Mouse (Mus musculus) hindbrain, embryonic 12.5 days (tissue): ENCODE measurements around the gene 4933428G20Rik. TPM values are rescaled to one million over a fixed set of nuclear protein-coding genes. Genes with fewer than 3 reads are reported as not detected.
A peak's percentile ranks its signal among the peaks of the same experiment; 100 is the strongest.

Source experiments
- ATAC-seq: fragments of 200-750 bp; cut with Nextera tagmentation; 2 replicates; pipeline ENCODE4 v1.8.0; 2017; ENCODE audit warnings: moderate TSS enrichment; ENCODE audit not compliant: low FRiP score
- H3K27ac ChIP-seq: fragments of 300-500 bp; sonication (generic); 2 replicates; pipeline ENCODE4 v1.5.1; 2016; ENCODE audit warnings: mild to moderate bottlenecking
- H3K27me3 ChIP-seq: fragments of 300-500 bp; sonication (generic); 2 replicates; pipeline ENCODE4 v1.6.1; 2016; ENCODE audit warnings: mild to moderate bottlenecking
- H3K36me3 ChIP-seq: fragments of 300-500 bp; sonication (generic); 2 replicates; pipeline ENCODE4 v1.6.1; 2016; ENCODE audit warnings: mild to moderate bottlenecking
- H3K4me1 ChIP-seq: fragments of 300-500 bp; sonication (generic); 2 replicates; pipeline ENCODE4 v1.6.1; 2016
- H3K4me2 ChIP-seq: fragments of 300-500 bp; sonication (generic); replicated peaks from 2 replicates; pipeline ENCODE4 v1.6.1; 2016; ENCODE audit warnings: mild to moderate bottlenecking
- H3K4me3 ChIP-seq: fragments of 300-500 bp; sonication (generic); 2 replicates; pipeline ENCODE4 v1.5.1; 2016; ENCODE audit warnings: mild to moderate bottlenecking
- H3K9ac ChIP-seq: fragments of 300-500 bp; sonication (generic); 2 replicates; pipeline ENCODE4 v1.6.1; 2016; ENCODE audit warnings: mild to moderate bottlenecking, moderate library complexity
- H3K9me3 ChIP-seq: fragments of 300-500 bp; sonication (generic); replicated peaks from 2 replicates; pipeline ENCODE4 v1.6.1; 2016; ENCODE audit warnings: mild to moderate bottlenecking
- WGBS: fragments of 180-500 bp; shearing (Covaris S2); methylation state at CpG from one replicate; pipeline ENCODE4 v1.1.7; 2016; 5-methylcytosine and 5-hydroxymethylcytosine counted together
- polyA plus RNA-seq: library from polyadenylated mRNA; unstranded; fragments of >200 nt; fragmentation: Nextera tagmentation; extraction: Ambion mirVana; gene quantifications from 2 replicates; pipeline ENCODE4 v1.2.1, GENCODE M21; 2016

Gene 4933428G20Rik
- polyA plus RNA-seq, 1 experiment from 2014 or later: 0.94 TPM

DNA sequence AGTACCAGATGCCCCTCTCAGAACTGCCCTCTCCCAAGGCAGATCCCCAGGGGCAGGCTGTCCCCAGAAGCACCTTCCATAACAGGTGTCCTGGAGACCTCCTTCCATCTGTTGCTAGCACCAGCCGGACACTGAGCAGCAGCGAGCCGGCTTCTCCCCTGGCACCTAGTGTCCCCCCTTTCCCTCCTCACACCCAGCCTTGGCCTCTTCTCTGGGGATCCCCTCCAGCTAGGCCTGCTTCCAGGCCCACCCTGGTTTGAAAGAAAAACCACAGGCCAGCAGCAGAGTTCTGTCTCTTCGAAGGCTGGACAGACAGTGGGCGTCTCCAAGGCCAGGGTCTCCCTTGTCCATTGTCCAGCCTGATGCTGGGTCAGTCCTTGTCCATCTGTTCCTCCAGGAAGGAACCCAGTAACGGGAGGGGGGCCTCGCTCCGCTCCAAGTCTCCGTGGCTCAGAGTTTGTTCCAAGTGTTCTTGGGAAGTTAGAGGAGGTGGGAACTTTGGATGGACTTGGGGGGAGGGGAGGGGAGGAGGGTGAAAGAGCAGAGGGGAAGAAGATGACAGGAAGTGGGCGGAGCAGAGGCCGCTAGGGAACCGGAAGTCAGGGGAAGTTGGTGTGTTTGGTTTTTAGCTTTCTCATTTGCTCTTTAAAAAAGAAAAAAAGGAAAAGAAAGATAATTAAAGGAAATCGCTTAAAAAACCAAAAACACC lies 11.7 kb upstream of the 4933428G20Rik start:
- H3K27ac ChIP-seq: no peak overlapping the region
- peaks cover 21% of the 10 kb centered on the region for H3K36me3 ChIP-seq
- 39% methylated on average over 13 of the region's 13 CpGs for WGBS
- peak overlapping the region; percentile 15; the same call in 1 of the 2 replicates for H3K4me2 ChIP-seq
- 0 out of 2 replicates have a peak overlapping the region, but pooled peaks have one; percentile 15 for H3K9ac ChIP-seq
- no peaks in the 10 kb centered on the region; the same call in 1 of the 2 replicates for H3K27me3 ChIP-seq
- H3K4me1 ChIP-seq: peaks cover 28% of the 10 kb centered on the region
- no peaks in the 10 kb centered on the region for H3K9me3 ChIP-seq
- ATAC-seq: peak; percentile 35; the same call in 1 of the 2 replicates
- H3K4me3 ChIP-seq: no peak overlapping the region

DNA sequence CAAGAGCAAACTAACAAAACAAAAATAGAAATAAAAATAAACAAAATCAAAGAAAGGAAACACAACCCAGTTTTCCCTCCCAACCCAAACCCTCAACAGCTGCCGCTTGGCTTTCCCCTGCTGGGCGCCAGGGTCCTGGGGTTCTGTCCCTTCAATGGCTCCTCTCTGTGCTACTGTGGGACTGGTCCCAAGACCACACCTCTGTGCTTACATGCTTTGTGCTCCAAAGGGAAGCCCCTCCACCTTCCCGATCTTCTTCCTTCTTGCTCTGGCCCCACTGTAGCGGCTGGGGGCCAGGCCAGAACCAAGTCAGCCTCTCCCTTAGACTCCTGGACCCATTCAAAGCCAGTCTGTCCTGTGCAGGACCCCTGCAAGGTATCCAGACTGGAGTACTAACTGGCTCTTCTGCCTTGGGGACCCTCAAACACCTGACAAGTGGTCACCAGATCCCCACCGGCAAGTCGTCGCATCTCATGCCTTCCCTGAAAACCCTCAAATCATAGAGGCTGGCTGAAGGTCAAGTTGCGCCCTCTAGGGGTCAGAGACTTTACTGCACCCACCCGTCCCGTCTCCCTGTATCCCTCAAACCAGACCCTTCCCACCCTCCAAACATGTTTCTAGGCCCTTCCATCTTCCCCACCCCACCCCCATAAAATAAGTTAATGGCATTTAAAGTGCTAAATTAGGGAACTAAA lies 11.0 kb upstream of the 4933428G20Rik start:
- Histone ChIP-seq H3K9me3 (no peaks in the 10 kb centered on the region), H3K4me1 (peaks cover 28% of the 10 kb centered on the region), H3K27me3 (no peaks in the 10 kb centered on the region; the same call in 1 of the 2 replicates), H3K27ac (no peak overlapping the region), H3K4me3 (no peak overlapping the region), H3K4me2 (no peak overlapping the region), H3K9ac (no peak overlapping the region), H3K36me3 (peaks cover 19% of the 10 kb centered on the region)
- WGBS: 16% methylated on average over 10 of the region's 10 CpGs
- ATAC-seq: peak; percentile 47; the same call in 1 of the 2 replicates

DNA sequence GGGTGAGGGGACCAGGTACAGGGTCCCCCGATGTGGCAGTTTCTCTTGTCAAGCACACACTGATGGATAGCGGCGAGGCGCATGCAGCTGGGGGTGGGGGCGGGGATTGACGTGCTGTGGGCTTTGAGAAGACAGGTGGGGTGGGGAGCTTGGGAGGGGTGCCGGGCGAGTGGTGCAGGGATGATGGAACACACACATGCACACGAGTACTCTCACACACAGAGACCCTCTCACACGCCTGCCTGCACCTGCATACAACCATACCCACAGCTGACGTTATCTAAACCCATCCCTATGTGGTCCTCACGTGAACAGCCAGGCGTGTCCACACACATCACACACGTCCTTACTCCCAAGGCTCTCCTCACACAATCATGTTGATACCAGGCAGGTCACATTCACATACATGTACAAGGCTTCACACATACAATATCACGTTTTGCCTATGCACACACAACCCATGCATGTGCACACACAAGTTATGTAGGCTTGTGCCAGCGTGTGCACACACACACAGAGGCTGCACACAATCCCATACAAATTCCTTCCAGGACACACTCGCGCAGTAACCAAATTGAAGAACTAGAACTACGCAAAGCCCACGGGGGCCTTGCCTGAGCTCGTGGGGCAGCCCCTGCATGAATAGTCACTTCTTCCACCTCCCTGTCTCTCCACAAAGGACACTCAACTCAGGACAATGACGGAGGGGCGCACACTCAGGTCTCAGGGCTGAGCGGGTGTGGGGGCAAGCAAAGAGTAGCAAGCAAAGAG lies 9.8 kb upstream of the 4933428G20Rik start:
- H3K27ac ChIP-seq: no peak overlapping the region
- no peak overlapping the region for H3K9ac ChIP-seq

DNA sequence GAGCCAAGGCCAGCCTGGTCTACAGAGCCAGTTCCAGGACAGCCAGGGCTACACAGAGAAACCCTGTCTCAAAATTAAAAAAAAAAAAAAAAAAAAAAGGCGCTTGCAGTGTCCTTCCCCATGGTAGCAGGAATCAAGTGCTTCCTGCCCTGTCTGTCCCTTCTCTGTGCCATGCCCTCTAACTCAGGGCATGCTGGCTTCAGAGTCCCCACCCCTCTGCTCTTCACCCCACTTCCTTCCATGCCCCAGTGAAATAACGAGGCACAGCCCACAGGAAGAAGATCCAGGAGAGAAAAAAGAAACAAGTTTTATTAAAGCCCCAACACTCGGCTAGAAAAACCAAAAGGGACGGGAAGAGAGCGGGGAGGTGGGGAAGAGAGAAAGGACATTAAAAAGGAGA lies 8.9 kb upstream of the 4933428G20Rik start:
- WGBS: 63% methylated on average over 5 of the region's 5 CpGs
- no peak for ATAC-seq
- no peak overlapping the region for H3K27ac ChIP-seq
- H3K4me2 ChIP-seq: no peak overlapping the region
- no peak overlapping the region for H3K4me3 ChIP-seq
- H3K9ac ChIP-seq: no peak overlapping the region
- 0 out of 2 replicates have a peak, but pooled peaks cover 2% of the 10 kb centered on the region for H3K36me3 ChIP-seq
- peaks cover 28% of the 10 kb centered on the region for H3K4me1 ChIP-seq
- no peaks in the 10 kb centered on the region for H3K9me3 ChIP-seq
- no peaks in the 10 kb centered on the region; the same call in 1 of the 2 replicates for H3K27me3 ChIP-seq

More for the DNA sequence above, 9.8 kb upstream of the 4933428G20Rik start:
- WGBS: 54% methylated on average over 24 of the region's 24 CpGs
- H3K4me1 ChIP-seq: peaks cover 28% of the 10 kb centered on the region
- ATAC-seq: peak; percentile 33; the same call in 1 of the 2 replicates
- H3K27me3 ChIP-seq: no peaks in the 10 kb centered on the region; the same call in 1 of the 2 replicates
- no peak overlapping the region for H3K4me3 ChIP-seq
- H3K4me2 ChIP-seq: no peak overlapping the region
- no peaks in the 10 kb centered on the region for H3K9me3 ChIP-seq
- peaks cover 7% of the 10 kb centered on the region for H3K36me3 ChIP-seq

DNA sequence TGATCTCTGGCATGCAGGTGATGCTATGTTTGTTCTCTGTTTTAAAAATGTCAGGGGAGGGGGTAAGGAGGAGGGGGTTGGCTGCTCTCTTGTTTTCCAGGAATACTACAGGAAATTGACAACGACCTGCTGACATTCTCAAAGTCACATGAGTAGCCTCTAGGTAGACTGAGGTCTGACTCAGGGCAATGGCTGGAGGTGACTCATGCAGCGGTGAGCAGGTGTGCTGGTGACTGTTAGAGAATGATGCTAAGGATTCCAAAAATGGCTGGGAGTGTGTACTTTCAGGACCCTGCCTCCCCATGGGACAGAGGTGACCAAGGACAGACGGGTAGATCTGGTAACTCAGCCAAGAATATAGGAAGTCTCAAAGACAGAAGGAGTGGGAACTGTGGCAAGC lies 8.1 kb upstream of the 4933428G20Rik start:
- 83% methylated on average over 3 of the region's 3 CpGs for WGBS
- H3K4me3 ChIP-seq: no peak overlapping the region
- no peak for ATAC-seq

DNA sequence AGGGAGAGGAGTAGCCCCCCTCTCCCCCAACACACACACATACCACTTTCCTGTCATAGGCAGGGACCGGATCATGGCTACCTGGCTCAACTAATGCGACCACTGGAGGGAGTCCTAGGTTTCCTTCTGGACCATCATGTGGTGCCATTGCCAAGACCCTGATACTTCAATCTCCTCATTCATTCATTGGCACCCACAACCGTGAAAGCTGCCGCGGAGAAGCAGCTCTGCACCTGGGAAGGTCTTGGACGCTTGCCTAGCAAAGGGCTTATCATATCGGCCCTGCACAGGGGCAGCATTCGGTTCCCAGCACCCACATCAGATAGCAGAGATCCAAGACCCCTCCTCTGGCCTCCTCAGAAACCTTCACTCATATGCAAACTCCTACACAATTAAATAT lies 6.2 kb upstream of the 4933428G20Rik start:
- H3K4me2 ChIP-seq: no peak overlapping the region
- H3K9me3 ChIP-seq: no peaks in the 10 kb centered on the region
- no peak overlapping the region for H3K9ac ChIP-seq
- ATAC-seq: no peak
- peaks cover 15% of the 10 kb centered on the region for H3K27me3 ChIP-seq
- H3K4me1 ChIP-seq: peaks cover 18% of the 10 kb centered on the region
- H3K27ac ChIP-seq: no peak overlapping the region
- H3K4me3 ChIP-seq: no peak overlapping the region
- H3K36me3 ChIP-seq: no peaks in the 10 kb centered on the region
- 55% methylated on average over 8 of the region's 8 CpGs for WGBS

More for the DNA sequence above, 8.1 kb upstream of the 4933428G20Rik start:
- H3K36me3 ChIP-seq: 0 out of 2 replicates have a peak, but pooled peaks cover 2% of the 10 kb centered on the region
- no peaks in the 10 kb centered on the region for H3K9me3 ChIP-seq
- peaks cover 28% of the 10 kb centered on the region for H3K4me1 ChIP-seq
- H3K27me3 ChIP-seq: no peaks in the 10 kb centered on the region; the same call in 1 of the 2 replicates
- H3K27ac ChIP-seq: no peak overlapping the region
- no peak overlapping the region for H3K4me2 ChIP-seq
- H3K9ac ChIP-seq: no peak overlapping the region

DNA sequence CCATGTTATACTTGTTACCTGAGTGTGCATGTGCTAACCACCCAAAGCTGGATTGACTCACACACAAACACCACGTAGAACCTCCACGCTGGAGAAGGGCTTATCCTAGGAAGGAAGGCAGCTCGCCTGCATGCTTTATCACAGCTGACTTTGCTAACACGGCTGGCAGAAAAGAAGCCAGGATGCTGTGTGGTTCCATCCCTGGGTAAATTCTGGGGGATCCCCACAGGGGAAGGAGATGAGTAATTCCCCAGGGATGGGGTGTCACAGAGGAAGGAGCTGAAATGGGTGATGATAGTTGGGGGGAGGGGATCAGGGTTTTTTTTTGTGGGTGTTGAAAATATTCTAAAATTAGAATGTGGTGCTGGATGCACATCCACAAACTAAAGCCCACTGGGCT lies 5.6 kb upstream of the 4933428G20Rik start:
- no peak overlapping the region for H3K4me2 ChIP-seq
- peaks cover 18% of the 10 kb centered on the region for H3K4me1 ChIP-seq
- WGBS: 80% methylated on average over 4 of the region's 4 CpGs
- no peaks in the 10 kb centered on the region for H3K9me3 ChIP-seq
- H3K4me3 ChIP-seq: no peak overlapping the region
- no peak overlapping the region for H3K27ac ChIP-seq
- no peaks in the 10 kb centered on the region for H3K36me3 ChIP-seq
- H3K9ac ChIP-seq: no peak overlapping the region
- no peak for ATAC-seq
- peaks cover 21% of the 10 kb centered on the region for H3K27me3 ChIP-seq

DNA sequence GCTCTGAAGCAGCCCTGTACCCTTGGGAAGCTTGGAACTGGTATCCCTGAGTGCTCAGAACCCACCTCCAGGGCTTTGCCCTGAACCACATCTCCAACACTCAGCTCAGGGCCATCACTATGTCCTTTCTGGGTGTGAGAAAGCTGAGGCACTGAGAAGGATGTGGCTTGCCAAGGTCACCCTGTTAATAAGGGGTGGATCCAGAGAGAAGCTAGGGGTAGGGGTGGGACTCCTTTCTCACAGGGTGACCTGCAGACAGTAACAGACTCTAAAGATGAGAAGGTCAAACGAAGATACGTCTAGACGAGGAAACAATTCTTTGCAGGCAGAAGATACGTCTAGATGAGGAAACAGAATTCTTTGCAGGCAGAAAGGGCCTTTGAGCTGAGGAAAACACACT lies 2.7 kb upstream of the 4933428G20Rik start:
- WGBS: 79% methylated on average over 4 of the region's 4 CpGs
- Histone ChIP-seq H3K4me3 (no peak overlapping the region), H3K9me3 (no peaks in the 10 kb centered on the region), H3K9ac (no peak overlapping the region), H3K4me1 (peaks cover 18% of the 10 kb centered on the region), H3K27me3 (peaks cover 50% of the 10 kb centered on the region), H3K4me2 (no peak overlapping the region), H3K36me3 (peaks cover 2% of the 10 kb centered on the region; the same call in 1 of the 2 replicates), H3K27ac (no peak overlapping the region)
- ATAC-seq: no peak

DNA sequence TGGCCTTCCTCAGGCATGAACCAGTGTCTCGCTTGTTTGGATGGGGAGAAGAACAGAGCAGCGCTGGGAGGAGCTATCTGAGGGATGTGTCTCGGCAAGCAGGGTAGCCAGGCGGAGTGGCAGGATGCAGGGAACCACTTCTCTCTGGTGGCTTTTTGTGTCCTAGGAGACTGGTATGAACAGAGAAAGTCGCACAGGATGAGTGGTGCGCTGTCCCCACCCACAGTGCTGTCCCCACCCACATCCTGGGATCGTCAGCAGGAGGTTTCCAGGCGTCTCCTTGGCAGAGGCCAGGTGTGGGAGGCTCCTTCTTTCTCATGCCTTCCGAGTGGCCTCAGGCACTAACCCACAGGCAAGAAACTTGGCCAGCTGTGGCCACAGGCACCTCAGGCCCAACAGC lies 2.2 kb upstream of the 4933428G20Rik start:
- no peak for ATAC-seq
- H3K4me1 ChIP-seq: peaks cover 18% of the 10 kb centered on the region
- H3K9me3 ChIP-seq: no peaks in the 10 kb centered on the region
- H3K4me2 ChIP-seq: no peak overlapping the region
- peaks cover 55% of the 10 kb centered on the region for H3K27me3 ChIP-seq
- WGBS: 38% methylated on average over 9 of the region's 9 CpGs
- H3K36me3 ChIP-seq: peaks cover 6% of the 10 kb centered on the region
- no peak overlapping the region for H3K4me3 ChIP-seq
- H3K9ac ChIP-seq: no peak overlapping the region
- no peak overlapping the region for H3K27ac ChIP-seq

DNA sequence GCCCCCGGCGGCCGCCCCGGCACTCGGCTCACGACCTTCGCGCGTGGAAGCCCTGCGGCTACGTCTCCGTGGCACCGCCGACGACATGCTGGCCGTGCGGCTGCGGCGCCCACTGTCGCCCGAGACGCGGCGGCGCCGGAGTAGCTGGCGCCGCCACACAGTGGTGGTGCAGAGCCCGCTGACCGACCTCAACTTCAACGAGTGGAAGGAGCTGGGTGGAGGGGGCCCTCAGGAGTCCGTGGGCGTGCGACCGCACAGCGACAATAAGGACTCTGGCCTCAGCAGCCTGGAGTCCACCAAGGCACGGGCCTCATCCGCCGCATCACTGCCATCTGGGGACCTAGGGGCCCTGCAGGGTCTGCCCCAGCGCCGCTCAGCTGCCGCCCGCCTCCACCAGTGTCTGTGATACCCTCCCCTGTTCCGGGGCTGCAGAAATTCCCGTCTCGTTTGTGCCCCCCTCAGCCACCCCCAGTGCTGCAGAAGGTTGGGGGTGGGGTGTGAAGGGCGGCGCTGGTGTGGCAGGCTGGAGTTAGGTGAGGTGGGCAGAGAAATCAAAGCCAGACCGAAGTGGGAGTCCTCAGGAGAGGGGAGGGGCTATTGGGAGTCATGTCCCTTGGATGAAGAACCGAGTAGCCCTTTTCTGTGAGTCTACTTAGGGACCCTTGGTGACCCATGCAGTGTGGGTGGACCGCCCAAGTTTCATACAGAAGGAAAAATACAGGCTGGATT lies 744 bp upstream of the 4933428G20Rik start:
- Histone ChIP-seq H3K4me2 (peak overlapping the region; percentile 65), H3K36me3 (peaks cover 9% of the 10 kb centered on the region), H3K9ac (peak overlapping the region; percentile 60), H3K9me3 (no peaks in the 10 kb centered on the region), H3K27me3 (peaks cover 59% of the 10 kb centered on the region), H3K4me3 (peak overlapping the region; percentile 37), H3K27ac (no peak overlapping the region; the same call in 1 of the 2 replicates), H3K4me1 (peaks cover 18% of the 10 kb centered on the region)
- ATAC-seq: 0 out of 2 replicates have a peak, but pooled peaks have one; percentile 38
- WGBS: 13% methylated on average over 47 of the region's 51 CpGs

DNA sequence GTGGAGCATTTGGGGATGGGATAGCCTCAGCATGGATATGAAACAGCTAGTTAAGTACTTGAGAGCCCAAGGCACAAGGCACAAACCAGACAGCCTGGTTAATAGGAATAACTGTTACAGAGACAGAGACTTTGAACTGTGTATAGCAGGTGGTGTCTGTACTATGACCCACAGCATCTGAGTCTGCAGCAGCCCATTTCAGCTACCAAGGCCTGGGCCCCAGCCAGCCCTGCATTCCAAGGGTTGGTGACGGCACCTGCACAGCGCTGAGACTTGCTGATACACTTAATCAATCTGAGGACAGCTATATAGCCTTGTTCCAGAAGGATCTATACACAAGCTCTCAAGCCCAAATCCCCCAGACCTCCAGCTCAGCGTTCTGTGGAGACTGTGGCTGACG lies 2.6 kb downstream of the 4933428G20Rik start:
- no peak for ATAC-seq
- peaks cover 55% of the 10 kb centered on the region for H3K27me3 ChIP-seq
- 93% methylated on average over 4 of the region's 4 CpGs for WGBS

More for the DNA sequence above, 2.6 kb downstream of the 4933428G20Rik start:
- Histone ChIP-seq H3K36me3 (peaks cover 23% of the 10 kb centered on the region), H3K27ac (no peak overlapping the region), H3K9me3 (no peaks in the 10 kb centered on the region), H3K4me2 (no peak overlapping the region), H3K4me1 (peaks cover 18% of the 10 kb centered on the region), H3K4me3 (no peak overlapping the region), H3K9ac (no peak overlapping the region)
